Mouse (Mus musculus): ENCODE measurements around the gene Otulin. TPM values are rescaled to one million over a fixed set of nuclear protein-coding genes. Genes with fewer than 3 reads are reported as not detected.

Otulin gene
- polyA plus RNA-seq, 1 experiment from 2014 or later: 20.5 TPM

- H3K4me3 ChIP-seq (replicated peaks): no peak overlapping the region
- ATAC-seq (ENCODE audit: low FRiP score): no peak
- no peak overlapping the region for H3K4me2 ChIP-seq
- no peak overlapping the region for H3K9ac ChIP-seq (replicated peaks)
- no peaks in the 10 kb centered on the region for H3K27me3 ChIP-seq (replicated peaks)
- 92% methylated on average over 13 of the region's 13 CpGs for WGBS
- H3K4me1 ChIP-seq: peaks cover 24% of the 10 kb centered on the region
- peaks cover 10% of the 10 kb centered on the region for H3K36me3 ChIP-seq
- H3K9me3 ChIP-seq (replicated peaks): no peaks in the 10 kb centered on the region
- H3K27ac ChIP-seq (replicated peaks): no peak overlapping the region
Observed at GRCm38 (mm10) chr15:27625014-27625889, 5.2 kb downstream of the Otulin start.

GRCm38 (mm10) chr15:27623286-27623685, 7.2 kb downstream of the Otulin start:
- Histone ChIP-seq H3K4me3 (replicated peaks) (no peak overlapping the region), H3K36me3 (peaks cover 10% of the 10 kb centered on the region), H3K9me3 (replicated peaks) (no peaks in the 10 kb centered on the region), H3K4me1 (peaks cover 6% of the 10 kb centered on the region; the same call in 1 of the 2 replicates), H3K27me3 (replicated peaks) (no peaks in the 10 kb centered on the region), H3K4me2 (no peak overlapping the region), H3K9ac (replicated peaks) (no peak overlapping the region), H3K27ac (replicated peaks) (no peak overlapping the region)
- WGBS: 93% methylated on average over 6 of the region's 6 CpGs
- ATAC-seq (ENCODE audit: low FRiP score): no peak

- peaks cover 20% of the 10 kb centered on the region for H3K36me3 ChIP-seq
- 83% methylated on average over 6 of the region's 6 CpGs for WGBS
- H3K4me2 ChIP-seq: no peak overlapping the region
- H3K27ac ChIP-seq (replicated peaks): no peak overlapping the region
- no peaks in the 10 kb centered on the region for H3K4me1 ChIP-seq
- no peak for ATAC-seq (ENCODE audit: low FRiP score)
- H3K9ac ChIP-seq (replicated peaks): no peak overlapping the region
- no peaks in the 10 kb centered on the region for H3K9me3 ChIP-seq (replicated peaks)
- H3K4me3 ChIP-seq (replicated peaks): no peak overlapping the region
- H3K27me3 ChIP-seq (replicated peaks): no peaks in the 10 kb centered on the region
Observed at GRCm38 (mm10) chr15:27620475-27621185, 9.9 kb downstream of the Otulin start.

GRCm38 (mm10) chr15:27619683-27620082, 10.8 kb downstream of the Otulin start:
- ATAC-seq (ENCODE audit: low FRiP score): no peak
- no peak overlapping the region for H3K9ac ChIP-seq (replicated peaks)
- no peaks in the 10 kb centered on the region for H3K4me1 ChIP-seq
- no peak overlapping the region for H3K27ac ChIP-seq (replicated peaks)
- WGBS: 71% methylated on average over 3 of the region's 3 CpGs
- H3K36me3 ChIP-seq: peaks cover 20% of the 10 kb centered on the region
- H3K27me3 ChIP-seq (replicated peaks): no peaks in the 10 kb centered on the region
- no peaks in the 10 kb centered on the region for H3K9me3 ChIP-seq (replicated peaks)
- H3K4me2 ChIP-seq: no peak overlapping the region
- H3K4me3 ChIP-seq (replicated peaks): no peak overlapping the region

GRCm38 (mm10) chr15:27618778-27619533, 11.5 kb downstream of the Otulin start:
- Histone ChIP-seq H3K4me1 (no peaks in the 10 kb centered on the region), H3K9ac (replicated peaks) (no peak overlapping the region), H3K27ac (replicated peaks) (no peak overlapping the region), H3K9me3 (replicated peaks) (no peaks in the 10 kb centered on the region), H3K36me3 (peaks cover 20% of the 10 kb centered on the region), H3K4me2 (no peak overlapping the region), H3K4me3 (replicated peaks) (no peak overlapping the region), H3K27me3 (replicated peaks) (no peaks in the 10 kb centered on the region)
- ATAC-seq (ENCODE audit: low FRiP score): no peak
- WGBS: 93% methylated on average over 6 of the region's 6 CpGs

GRCm38 (mm10) chr15:27617227-27617626, 13.3 kb downstream of the Otulin start:
- no peak overlapping the region for H3K4me2 ChIP-seq
- no peaks in the 10 kb centered on the region for H3K9me3 ChIP-seq (replicated peaks)
- no peak for ATAC-seq (ENCODE audit: low FRiP score)
- WGBS: 80% methylated on average over 3 of the region's 3 CpGs
- peaks cover 15% of the 10 kb centered on the region for H3K36me3 ChIP-seq
- H3K4me3 ChIP-seq (replicated peaks): no peak overlapping the region
- no peak overlapping the region for H3K9ac ChIP-seq (replicated peaks)
- H3K27ac ChIP-seq (replicated peaks): no peak overlapping the region
- no peaks in the 10 kb centered on the region for H3K27me3 ChIP-seq (replicated peaks)
- peaks cover 3% of the 10 kb centered on the region for H3K4me1 ChIP-seq

GRCm38 (mm10) chr15:27616159-27616558, 14.3 kb downstream of the Otulin start:
- no peak overlapping the region for H3K4me3 ChIP-seq (replicated peaks)
- H3K27ac ChIP-seq (replicated peaks): no peak overlapping the region
- H3K9me3 ChIP-seq (replicated peaks): no peaks in the 10 kb centered on the region
- no peak for ATAC-seq (ENCODE audit: low FRiP score)
- H3K4me1 ChIP-seq: peaks cover 3% of the 10 kb centered on the region
- 77% methylated on average over 4 of the region's 4 CpGs for WGBS
- H3K9ac ChIP-seq (replicated peaks): no peak overlapping the region
- H3K4me2 ChIP-seq: no peak overlapping the region
- peaks cover 16% of the 10 kb centered on the region for H3K36me3 ChIP-seq
- no peaks in the 10 kb centered on the region for H3K27me3 ChIP-seq (replicated peaks)

GRCm38 (mm10) chr15:27613255-27613654, 17.2 kb downstream of the Otulin start:
- peaks cover 3% of the 10 kb centered on the region for H3K4me1 ChIP-seq
- H3K9me3 ChIP-seq (replicated peaks): no peaks in the 10 kb centered on the region
- H3K27me3 ChIP-seq (replicated peaks): no peaks in the 10 kb centered on the region
- no peak overlapping the region for H3K4me3 ChIP-seq (replicated peaks)
- H3K27ac ChIP-seq (replicated peaks): no peak overlapping the region
- 98% methylated on average over 4 of the region's 4 CpGs for WGBS
- H3K9ac ChIP-seq (replicated peaks): no peak overlapping the region
- ATAC-seq (ENCODE audit: low FRiP score): no peak
- H3K36me3 ChIP-seq: peaks cover 24% of the 10 kb centered on the region
- no peak overlapping the region for H3K4me2 ChIP-seq

GRCm38 (mm10) chr15:27612533-27613221, 17.8 kb downstream of the Otulin start:
- WGBS: 24% methylated on average over 6 of the region's 6 CpGs

GRCm38 (mm10) chr15:27609554-27609953, 20.9 kb downstream of the Otulin start:
- Histone ChIP-seq H3K9me3 (replicated peaks) (no peaks in the 10 kb centered on the region), H3K36me3 (peaks cover 26% of the 10 kb centered on the region), H3K4me1 (peaks cover 3% of the 10 kb centered on the region), H3K27ac (replicated peaks) (no peak overlapping the region), H3K27me3 (replicated peaks) (no peaks in the 10 kb centered on the region), H3K4me2 (no peak overlapping the region), H3K9ac (replicated peaks) (no peak overlapping the region), H3K4me3 (replicated peaks) (no peak overlapping the region)
- no peak for ATAC-seq (ENCODE audit: low FRiP score)
- 74% methylated on average over 4 of the region's 4 CpGs for WGBS

More at GRCm38 (mm10) chr15:27612533-27613221, 17.8 kb downstream of the Otulin start:
- no peak overlapping the region for H3K27ac ChIP-seq (replicated peaks)
- no peak overlapping the region for H3K9ac ChIP-seq (replicated peaks)
- no peak overlapping the region for H3K4me2 ChIP-seq
- no peaks in the 10 kb centered on the region for H3K27me3 ChIP-seq (replicated peaks)
- no peaks in the 10 kb centered on the region for H3K9me3 ChIP-seq (replicated peaks)
- ATAC-seq (ENCODE audit: low FRiP score): peak; percentile 89
- H3K4me1 ChIP-seq: peaks cover 3% of the 10 kb centered on the region
- H3K4me3 ChIP-seq (replicated peaks): no peak overlapping the region
- H3K36me3 ChIP-seq: peaks cover 25% of the 10 kb centered on the region

- H3K4me1 ChIP-seq: no peaks in the 10 kb centered on the region; the same call in 1 of the 2 replicates
- peak; percentile 51; the same call in 1 of the 2 replicates for ATAC-seq (ENCODE audit: low FRiP score)
- no peak overlapping the region for H3K9ac ChIP-seq (replicated peaks)
- WGBS: 77% methylated on average over 3 of the region's 3 CpGs
- no peak overlapping the region for H3K4me3 ChIP-seq (replicated peaks)
- H3K27me3 ChIP-seq (replicated peaks): no peaks in the 10 kb centered on the region
- peaks cover 25% of the 10 kb centered on the region for H3K36me3 ChIP-seq
- H3K9me3 ChIP-seq (replicated peaks): no peaks in the 10 kb centered on the region
- no peak overlapping the region for H3K27ac ChIP-seq (replicated peaks)
- H3K4me2 ChIP-seq: no peak overlapping the region
Observed at GRCm38 (mm10) chr15:27605252-27605651, 25.2 kb downstream of the Otulin start.
